9 mouse cellular contexts compared by ENCODE assay signal in the genomic region with DNA sequence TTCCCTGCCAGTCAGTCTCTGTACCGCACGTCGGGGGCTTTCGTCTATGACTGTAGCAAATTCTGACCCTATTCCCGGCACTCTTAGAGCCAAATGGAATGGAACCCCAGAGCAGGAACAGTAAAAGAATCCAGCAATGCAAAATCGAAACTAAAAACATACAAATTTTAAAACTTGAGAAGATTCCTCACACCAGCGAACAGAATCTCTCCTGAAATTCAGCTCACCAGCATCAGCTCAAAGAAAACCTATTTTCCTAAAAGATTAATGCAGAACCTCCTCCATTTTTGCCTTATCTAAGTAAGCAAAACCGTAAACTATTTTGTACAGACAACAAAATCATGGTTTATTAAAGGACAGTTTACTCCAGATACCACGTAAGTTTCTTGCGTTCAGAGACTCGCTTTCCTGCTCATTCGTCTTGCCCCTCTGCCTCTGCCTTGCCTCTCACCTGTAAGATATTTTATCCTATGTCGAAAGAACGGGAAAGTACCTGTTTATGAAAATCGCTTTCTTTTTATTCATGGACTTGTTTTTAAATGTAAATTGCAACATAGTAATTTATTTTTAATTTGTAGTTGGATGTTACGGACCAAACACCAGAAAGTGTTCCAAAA. TPM values are rescaled to one million over a fixed set of nuclear protein-coding genes. Genes with fewer than 3 reads are reported as not detected.
DNase-seq lines count a peak whose midpoint lies in the region; ATAC-seq lines count a peak whose summit lies in the region.
"Had no signal": no experiment of that assay in that cellular context is flagged by ENCODE, and none has a peak within 500 bp of the region (broad histone marks: within the 10 kb centered on the region; RNA-seq: fewer than 3 reads in every experiment).

No protein-coding gene starts in this region.

- WGBS in kidney, embryonic 16.5 days, result 6% methylated on average over 16 of the region's 16 CpGs
- 3% methylated on average over 16 of the region's 16 CpGs for WGBS in embryonic facial prominence, embryonic 10.5 days
- WGBS in hindbrain, embryonic 15.5 days, result 6% methylated on average over 16 of the region's 16 CpGs
- 4% methylated on average over 16 of the region's 16 CpGs for WGBS in midbrain, embryonic 15.5 days

- H3K36me3 ChIP-seq in kidney, embryonic 16.5 days (ENCODE audit: insufficient read depth, low read length), result 0 out of 2 replicates have a peak, but pooled peaks cover 4% of the 10 kb centered on the region
- H3K36me3 ChIP-seq in embryonic facial prominence, embryonic 10.5 days (replicated peaks), result peaks cover 21% of the 10 kb centered on the region
- no peaks in the 10 kb centered on the region for H3K36me3 ChIP-seq in hindbrain, embryonic 15.5 days
- no peaks in the 10 kb centered on the region for H3K36me3 ChIP-seq in midbrain, embryonic 15.5 days (replicated peaks)

- peak overlapping the region; percentile 83 for H3K4me2 ChIP-seq in kidney, embryonic 16.5 days (replicated peaks; ENCODE audit: low read depth, low read length)
- H3K4me2 ChIP-seq in hindbrain, embryonic 15.5 days, result no peak overlapping the region
- H3K4me2 ChIP-seq in midbrain, embryonic 15.5 days, result no peak overlapping the region

- H3K27me3 ChIP-seq in kidney, embryonic 16.5 days (ENCODE audit: insufficient read depth, low read length), result peaks cover 9% of the 10 kb centered on the region
- peaks cover 99% of the 10 kb centered on the region for H3K27me3 ChIP-seq in embryonic facial prominence, embryonic 10.5 days (replicated peaks; ENCODE audit: low read depth, poor library complexity, severe bottlenecking)
- H3K27me3 ChIP-seq in hindbrain, embryonic 15.5 days, result peaks cover 57% of the 10 kb centered on the region
- H3K27me3 ChIP-seq in midbrain, embryonic 15.5 days (replicated peaks), result peaks cover 88% of the 10 kb centered on the region

- no peaks in the 10 kb centered on the region for H3K9me3 ChIP-seq in kidney, embryonic 16.5 days (ENCODE audit: low read length)
- H3K9me3 ChIP-seq in embryonic facial prominence, embryonic 10.5 days, result no peaks in the 10 kb centered on the region
- no peaks in the 10 kb centered on the region for H3K9me3 ChIP-seq in hindbrain, embryonic 15.5 days
- H3K9me3 ChIP-seq in midbrain, embryonic 15.5 days, result no peaks in the 10 kb centered on the region

- H3K4me1 ChIP-seq in kidney, embryonic 16.5 days (ENCODE audit: insufficient read depth, low read length), result peaks cover 34% of the 10 kb centered on the region
- peaks cover 72% of the 10 kb centered on the region for H3K4me1 ChIP-seq in embryonic facial prominence, embryonic 10.5 days
- peaks cover 34% of the 10 kb centered on the region for H3K4me1 ChIP-seq in hindbrain, embryonic 15.5 days (replicated peaks)
- H3K4me1 ChIP-seq in midbrain, embryonic 15.5 days, result peaks cover 37% of the 10 kb centered on the region

- peak overlapping the region; percentile 98 for H3K9ac ChIP-seq in kidney, embryonic 16.5 days (replicated peaks; ENCODE audit: low read length)
- no peak overlapping the region for H3K9ac ChIP-seq in hindbrain, embryonic 15.5 days
- H3K9ac ChIP-seq in midbrain, embryonic 15.5 days, result no peak overlapping the region

- no peak for ATAC-seq in kidney, embryonic 16.5 days (ENCODE audit: low FRiP score, low TSS enrichment)
- no peak for ATAC-seq in hindbrain, embryonic 15.5 days (ENCODE audit: low FRiP score, low read depth)
- no peak for ATAC-seq in midbrain, embryonic 15.5 days (replicated peaks)
- ATAC-seq in megakaryocyte-erythroid progenitor cell, adult 5-6 weeks (replicated peaks; ENCODE audit: low FRiP score, low TSS enrichment, poor library complexity, severe bottlenecking), result no peak

- peak overlapping the region; percentile 87 for H3K4me3 ChIP-seq in kidney, embryonic 16.5 days (ENCODE audit: low read length)
- peak overlapping the region; percentile 77 for H3K4me3 ChIP-seq in embryonic facial prominence, embryonic 10.5 days
- peak overlapping the region; percentile 40 for H3K4me3 ChIP-seq in hindbrain, embryonic 15.5 days
- H3K4me3 ChIP-seq in midbrain, embryonic 15.5 days, result peak overlapping the region; percentile 42

- no peak for DNase-seq in kidney, adult 18-20 months
- DNase-seq in embryonic facial prominence, embryonic 10.5 days (ENCODE audit: low spot score), result no peak
- DNase-seq in layer of hippocampus, adult 11-12 months (ENCODE audit: low spot score), result no peak
- no peak for DNase-seq in left cerebral cortex, adult 11 months (ENCODE audit: low spot score)

- peak overlapping the region; percentile 99 for H3K27ac ChIP-seq in kidney, embryonic 16.5 days (ENCODE audit: low read length)
- H3K27ac ChIP-seq in embryonic facial prominence, embryonic 10.5 days (replicated peaks), result peak overlapping the region; percentile 95
- 0 out of 2 replicates have a peak overlapping the region, but pooled peaks have one; percentile 70 for H3K27ac ChIP-seq in hindbrain, embryonic 15.5 days (replicated peaks)
- H3K27ac ChIP-seq in midbrain, embryonic 15.5 days, result no peak overlapping the region

RNA-seq across cellular contexts. Expression of gene Foxc1, which starts 2.5 kb away (rescaled TPM):
- polyA plus RNA-seq in kidney, embryonic 16.5 days (2015; fragmentation: Nextera tagmentation; extraction: Ambion mirVana), result 2.3 and 3.3 TPM in 2 replicates
- 3.3 and 4.1 TPM in 2 replicates for polyA plus RNA-seq in embryonic facial prominence, embryonic 10.5 days (2016; fragmentation: Nextera tagmentation; extraction: Ambion mirVana)
- polyA plus RNA-seq in hindbrain, embryonic 15.5 days (2015; fragmentation: Nextera tagmentation; extraction: Ambion mirVana), result 1.4 and 2.0 TPM in 2 replicates
- polyA plus RNA-seq in midbrain, embryonic 15.5 days (2015; fragmentation: Nextera tagmentation; extraction: Ambion mirVana), result 1.6 and 1.7 TPM in 2 replicates
- total RNA-seq in megakaryocyte-erythroid progenitor cell, adult 5-6 weeks (2014; fragmentation: Nextera tagmentation), result not detected in 2 replicates
- not detected in 2 replicates for total RNA-seq in megakaryocyte-erythroid progenitor cell, adult 5-6 weeks (2017)
- total RNA-seq: hematopoietic stem cell, adult 5-6 weeks had no signal
